Comparison of ENCODE assay signal across 10 mouse cellular contexts in genomic region chr9:32699391-32699841, GRCm38 (mm10).
DNase-seq lines count a peak whose midpoint lies in the region; ATAC-seq and TF ChIP-seq lines count a peak whose summit lies in the region.
"Had no signal": no experiment of that assay in that cellular context is flagged by ENCODE, and none has a peak within 500 bp of the region (broad histone marks: within the 10 kb centered on the region; RNA-seq: fewer than 3 reads in every experiment).

No protein-coding gene starts in this region.

- H3K4me3 ChIP-seq in lung, adult 2 months (replicated peaks; ENCODE audit: extremely low read depth, low read depth, low read length): peak overlapping the region; percentile 64
- peak overlapping the region; percentile 6; the same call in 1 of the 2 replicates for H3K4me3 ChIP-seq in embryonic facial prominence, embryonic 15.5 days (replicated peaks)
- H3K4me3 ChIP-seq in intestine, embryonic 15.5 days (replicated peaks): peak overlapping the region; percentile 7
- peak overlapping the region; percentile 12 for H3K4me3 ChIP-seq in stomach, embryonic 14.5 days (ENCODE audit: low read depth, low read length)
- H3K4me3 ChIP-seq: midbrain, embryonic 12.5 days had no signal

- peak overlapping the region; percentile 13 for H3K4me2 ChIP-seq in embryonic facial prominence, embryonic 15.5 days (replicated peaks)
- peak overlapping the region; percentile 46 for H3K4me2 ChIP-seq in intestine, embryonic 15.5 days (replicated peaks)
- peak overlapping the region; percentile 33 for H3K4me2 ChIP-seq in stomach, embryonic 14.5 days (replicated peaks; ENCODE audit: low read depth, low read length)
- H3K4me2 ChIP-seq: midbrain, embryonic 12.5 days had no signal

- H3K27me3 ChIP-seq in embryonic facial prominence, embryonic 15.5 days: no peaks in the 10 kb centered on the region
- H3K27me3 ChIP-seq in intestine, embryonic 15.5 days (replicated peaks): no peaks in the 10 kb centered on the region
- H3K27me3 ChIP-seq in stomach, embryonic 14.5 days (ENCODE audit: control insufficient read depth, insufficient read depth, low read length): no peaks in the 10 kb centered on the region

- H3K27ac ChIP-seq in embryonic facial prominence, embryonic 15.5 days (replicated peaks): no peak overlapping the region
- H3K27ac ChIP-seq in intestine, embryonic 15.5 days: no peak overlapping the region
- no peak overlapping the region for H3K27ac ChIP-seq in stomach, embryonic 14.5 days (ENCODE audit: low read length)
- H3K27ac ChIP-seq: midbrain, embryonic 12.5 days had no signal

- WGBS in lung, adult 2 months: 40% methylated on average over 8 of the region's 8 CpGs
- 73% methylated on average over 8 of the region's 8 CpGs for WGBS in embryonic facial prominence, embryonic 15.5 days
- 52% methylated on average over 8 of the region's 8 CpGs for WGBS in intestine, embryonic 15.5 days
- 64% methylated on average over 8 of the region's 8 CpGs for WGBS in stomach, embryonic 14.5 days

- ATAC-seq in embryonic facial prominence, embryonic 15.5 days (ENCODE audit: insufficient number of reproducible peaks, low FRiP score, low TSS enrichment, low read depth): no peak
- no peak for ATAC-seq in intestine, embryonic 15.5 days
- no peak for ATAC-seq in stomach, embryonic 14.5 days (ENCODE audit: insufficient number of reproducible peaks, insufficient read depth, low FRiP score, low read depth)

- no peak for DNase-seq in lung, adult 2 months
- no peak for DNase-seq in lung, postnatal 25 days (ENCODE audit: low spot score)
- no peak for DNase-seq in frontal cortex, postnatal 14 days (ENCODE audit: low spot score in 2 of 2)
- DNase-seq in right cerebral cortex, adult 18-20 months: no peak
- DNase-seq: cerebellum, postnatal 14 days; kidney, adult 11 months had no signal

- TF ChIP-seq POLR2A in lung, adult 2 months (IDR thresholded peaks at IDR 0.05; ENCODE audit: borderline replicate concordance, extremely low read depth, low read depth, low read length): no peak

- no peak overlapping the region for H3K9ac ChIP-seq in embryonic facial prominence, embryonic 15.5 days
- H3K9ac ChIP-seq in intestine, embryonic 15.5 days: no peak overlapping the region
- H3K9ac ChIP-seq in stomach, embryonic 14.5 days (replicated peaks; ENCODE audit: low read depth, low read length): no peak overlapping the region; the same call in 1 of the 2 replicates
- H3K9ac ChIP-seq: midbrain, embryonic 12.5 days had no signal

- no peaks in the 10 kb centered on the region for H3K36me3 ChIP-seq in embryonic facial prominence, embryonic 15.5 days
- no peaks in the 10 kb centered on the region for H3K36me3 ChIP-seq in intestine, embryonic 15.5 days
- no peaks in the 10 kb centered on the region for H3K36me3 ChIP-seq in stomach, embryonic 14.5 days (ENCODE audit: control insufficient read depth, insufficient read depth, low read length)
- H3K36me3 ChIP-seq: midbrain, embryonic 12.5 days had no signal

- no peaks in the 10 kb centered on the region for H3K9me3 ChIP-seq in embryonic facial prominence, embryonic 15.5 days (replicated peaks)
- no peaks in the 10 kb centered on the region for H3K9me3 ChIP-seq in intestine, embryonic 15.5 days
- H3K9me3 ChIP-seq in stomach, embryonic 14.5 days (ENCODE audit: control insufficient read depth, low read depth, low read length): no peaks in the 10 kb centered on the region
- H3K9me3 ChIP-seq: midbrain, embryonic 12.5 days had no signal

- H3K4me1 ChIP-seq in lung, adult 2 months (ENCODE audit: control insufficient read depth, insufficient read depth, low read length): peaks cover 24% of the 10 kb centered on the region
- peaks cover 16% of the 10 kb centered on the region for H3K4me1 ChIP-seq in embryonic facial prominence, embryonic 15.5 days
- H3K4me1 ChIP-seq in intestine, embryonic 15.5 days (replicated peaks): peaks cover 12% of the 10 kb centered on the region; the same call in 1 of the 2 replicates
- peaks cover 34% of the 10 kb centered on the region for H3K4me1 ChIP-seq in stomach, embryonic 14.5 days (ENCODE audit: control insufficient read depth, insufficient read depth, low read length)

- no peak for TF ChIP-seq CTCF in lung, adult 2 months (IDR thresholded peaks at IDR 0.05; ENCODE audit: insufficient read depth, low read length)

Comparison
In these comparisons a context has a peak if more than half of its experiments do, and no peak if none do; other contexts are left out.
1. H3K4me3 ChIP-seq: peak in every context shown above with its lines; median percentile 64 in lung, adult 2 months; 12 in stomach, embryonic 14.5 days; 7 in intestine, embryonic 15.5 days; 6 in embryonic facial prominence, embryonic 15.5 days.